Mouse (Mus musculus) right cerebral cortex, adult 2 months (tissue): ENCODE data around the gene Ftsj3.

Source experiments
- DNase-seq, 2 experiments: peaks; one replicate each; pipeline ENCODE4 v3.0.0; 2021 to 2022; ENCODE audit warnings: low spot score in 2 of 2

Ftsj3 gene

DNA sequence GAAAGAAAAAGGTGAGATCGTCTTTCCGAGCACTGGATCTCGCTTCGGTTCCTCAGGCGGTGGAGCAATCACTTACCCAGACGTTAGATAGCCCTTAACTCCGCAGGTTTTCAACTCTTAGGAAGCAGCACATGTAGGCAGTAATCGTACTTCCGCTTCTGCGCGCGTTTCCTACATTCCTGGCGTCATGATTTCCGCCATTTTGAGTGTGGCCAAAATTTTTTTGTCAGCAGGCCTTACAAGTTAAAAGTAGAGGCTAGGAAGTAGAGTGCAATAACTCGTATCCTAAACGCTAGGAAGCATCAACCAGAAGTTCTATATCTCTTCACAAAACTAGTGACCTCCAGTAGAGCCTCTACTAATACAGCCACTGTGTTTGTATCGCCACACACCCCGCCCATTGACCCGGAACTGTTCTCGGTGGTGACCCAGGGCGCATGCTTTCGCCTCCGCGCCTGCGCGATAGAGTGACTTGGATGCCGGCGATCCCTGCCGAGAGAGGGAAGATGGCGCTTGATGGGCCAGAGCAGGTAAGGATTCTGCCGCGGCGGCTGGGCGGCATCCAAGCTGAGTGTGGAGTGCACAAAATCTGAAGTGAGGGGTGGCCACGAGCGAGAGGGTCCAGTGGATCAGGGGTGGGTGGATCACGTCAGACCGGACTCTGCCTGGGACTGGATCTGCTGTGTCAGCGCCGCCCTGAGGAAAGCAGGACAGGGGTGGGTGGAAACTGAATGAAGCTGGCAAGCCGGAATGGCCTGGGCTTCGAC, at the start of gene Ftsj3, which contains the start of gene Psmc5:
Gene Ftsj3, minus strand, starts transcription at position 395 of the 767 bp plus-strand sequence.
Gene Psmc5, plus strand, starts transcription at position 470 of the 767 bp plus-strand sequence.
- peak; percentile 99 to 100 for DNase-seq

DNA sequence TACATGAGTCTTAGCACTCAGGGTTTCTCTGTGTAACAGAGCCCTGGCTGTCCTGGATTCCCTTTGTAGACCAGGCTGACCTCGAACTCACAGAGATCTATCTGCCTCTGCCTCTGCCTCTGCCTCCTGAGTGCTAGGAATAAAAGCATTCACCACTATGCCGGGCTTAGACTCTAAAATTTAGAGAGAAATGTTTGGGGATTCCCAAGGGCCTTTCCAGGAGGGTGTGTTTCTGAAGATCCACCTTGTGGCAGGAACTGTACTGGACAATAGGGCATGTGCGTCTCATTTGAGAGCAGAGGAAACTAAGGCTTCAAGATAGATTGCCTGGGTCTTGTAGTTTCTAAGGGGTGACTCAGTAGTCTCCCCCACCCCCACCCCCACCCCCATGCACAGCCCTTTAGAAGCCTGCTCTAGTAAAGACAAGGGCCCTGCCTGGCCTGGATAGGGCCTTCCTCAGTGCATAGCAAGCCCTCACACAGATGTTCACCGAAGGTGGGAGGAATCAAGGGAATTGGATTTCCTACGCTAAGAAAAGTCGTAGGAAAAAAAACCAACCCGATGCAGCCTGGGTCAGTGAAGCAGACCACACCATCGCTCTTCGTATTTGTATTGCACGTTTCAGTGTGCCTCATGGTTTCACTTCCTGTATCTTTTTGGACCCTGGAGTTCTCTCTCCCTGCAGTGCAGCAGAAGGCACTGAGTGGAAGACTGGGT, 49.6 kb upstream of the Ftsj3 start:
- DNase-seq, result no peak

DNA sequence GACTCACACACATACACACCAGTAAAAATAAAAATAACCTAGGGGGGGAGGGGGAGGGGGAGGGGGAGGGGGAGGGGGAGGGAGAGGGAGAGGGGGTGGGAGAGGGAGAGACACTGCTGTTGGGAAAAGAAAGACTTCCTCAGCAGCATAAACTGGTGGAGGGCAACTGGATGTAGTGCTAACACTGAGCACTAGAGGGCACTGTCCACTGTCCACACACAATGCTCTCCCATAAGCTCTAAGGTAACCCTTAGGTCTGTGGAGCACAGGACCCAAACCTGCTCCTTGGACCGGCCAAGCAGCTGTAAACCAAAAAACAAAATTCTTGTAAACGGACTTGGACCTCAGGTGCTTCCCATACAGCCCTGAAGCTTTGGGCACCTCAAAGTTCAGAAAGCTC, 46.8 kb upstream of the Ftsj3 start:
- DNase-seq, result peak; percentile 28 to 50

DNA sequence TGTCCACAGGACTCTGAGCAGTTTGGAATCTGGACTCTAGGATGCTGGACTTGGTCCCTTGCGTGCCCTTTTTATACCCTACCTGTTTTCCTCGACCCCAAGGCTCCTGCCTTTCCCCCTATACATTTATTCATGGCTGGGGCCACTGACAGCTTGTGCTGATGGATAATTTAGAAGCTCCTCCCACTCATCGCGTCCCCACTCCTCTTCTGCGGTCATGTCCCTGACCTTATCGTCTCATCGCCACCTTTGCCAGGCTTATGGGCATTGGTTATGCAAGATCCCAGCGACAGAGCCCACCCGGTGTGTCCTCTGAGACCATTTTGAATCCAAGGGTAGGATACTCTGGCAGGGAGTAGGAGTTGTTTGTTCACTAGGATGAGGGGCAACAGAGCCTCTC, 45.9 kb upstream of the Ftsj3 start, which contains the start of gene Gh:
Gene Gh, minus strand, starts transcription at position 101 of the 400 bp plus-strand sequence.
- no peak for DNase-seq

DNA sequence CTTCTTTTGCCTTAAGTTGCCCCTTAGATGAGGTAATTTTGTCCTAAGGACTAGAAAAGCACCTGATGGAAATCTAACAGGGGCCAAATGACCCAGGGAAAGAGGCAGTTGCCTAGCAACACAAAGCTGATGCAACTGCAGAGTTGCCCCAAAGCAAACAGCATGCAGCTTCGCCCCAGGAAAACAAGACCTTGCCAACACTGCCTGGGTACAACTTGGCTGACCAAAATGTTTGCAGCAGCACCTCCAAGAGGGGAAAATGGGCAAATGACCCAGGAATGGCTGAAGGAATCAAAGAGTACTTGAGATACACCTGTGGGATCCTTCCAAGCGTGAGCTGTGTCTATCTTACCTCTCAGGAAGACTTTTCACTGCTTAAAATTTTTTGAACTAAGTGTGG, 36.0 kb upstream of the Ftsj3 start:
- DNase-seq, result no peak

DNA sequence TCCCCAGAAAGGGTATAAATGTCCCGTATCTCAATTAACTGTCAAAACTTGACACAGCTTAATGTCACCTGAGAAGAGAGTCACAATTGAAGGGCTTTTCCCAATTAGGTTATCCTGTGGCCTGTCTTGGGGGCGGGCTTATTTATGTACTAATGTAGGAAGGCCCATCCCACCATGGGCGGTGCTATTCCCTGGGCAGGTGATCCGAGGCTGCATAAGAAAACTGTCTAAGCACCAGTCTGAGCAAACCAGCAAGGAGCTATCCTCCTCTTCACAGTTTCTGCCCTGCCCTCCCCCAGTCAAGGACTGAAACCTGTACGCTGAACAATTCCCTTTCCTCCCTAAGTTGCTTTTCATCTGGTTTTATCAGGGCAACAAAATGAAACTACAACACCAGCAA, 34.5 kb upstream of the Ftsj3 start:
- no peak for DNase-seq

DNA sequence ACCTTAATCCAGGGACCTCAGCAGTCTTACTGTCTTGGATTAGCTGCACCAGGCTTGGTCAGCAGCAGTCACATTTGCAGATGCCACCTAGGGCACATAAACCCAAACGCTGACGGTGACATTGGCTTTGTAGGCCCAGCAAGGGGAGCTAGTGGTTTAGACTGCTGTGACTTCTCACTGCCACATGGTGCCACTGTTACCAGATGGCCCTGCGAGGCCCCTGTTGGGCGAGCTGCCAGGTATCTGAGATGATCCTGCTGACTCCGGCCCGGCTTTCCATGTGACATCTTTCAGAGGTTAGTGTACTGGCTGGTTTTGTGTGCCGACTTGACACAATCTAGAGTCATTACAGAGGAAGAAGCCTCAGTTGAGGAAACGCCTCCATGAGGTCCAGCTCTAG, 33.5 kb upstream of the Ftsj3 start:
- DNase-seq, result no peak

DNA sequence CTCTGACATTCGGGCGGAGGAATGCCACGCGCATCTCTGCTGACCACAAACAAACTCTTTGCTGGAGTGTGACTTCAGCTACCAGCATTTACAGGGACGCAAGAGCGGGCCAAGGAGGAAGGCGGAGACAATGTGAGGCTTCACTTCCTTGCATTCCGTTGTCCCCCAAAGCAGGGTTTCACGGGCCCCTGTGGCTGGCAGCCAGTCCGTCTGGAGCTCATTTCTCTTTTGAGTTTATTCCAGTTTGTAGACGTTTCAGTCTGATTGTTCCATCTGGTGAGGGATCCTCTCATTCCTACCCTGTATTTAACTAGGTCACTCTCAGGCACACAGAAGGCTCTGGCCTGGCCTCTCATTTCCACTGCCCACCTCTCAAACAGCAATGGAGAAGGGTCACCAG, 31.1 kb upstream of the Ftsj3 start:
- DNase-seq, result no peak

DNA sequence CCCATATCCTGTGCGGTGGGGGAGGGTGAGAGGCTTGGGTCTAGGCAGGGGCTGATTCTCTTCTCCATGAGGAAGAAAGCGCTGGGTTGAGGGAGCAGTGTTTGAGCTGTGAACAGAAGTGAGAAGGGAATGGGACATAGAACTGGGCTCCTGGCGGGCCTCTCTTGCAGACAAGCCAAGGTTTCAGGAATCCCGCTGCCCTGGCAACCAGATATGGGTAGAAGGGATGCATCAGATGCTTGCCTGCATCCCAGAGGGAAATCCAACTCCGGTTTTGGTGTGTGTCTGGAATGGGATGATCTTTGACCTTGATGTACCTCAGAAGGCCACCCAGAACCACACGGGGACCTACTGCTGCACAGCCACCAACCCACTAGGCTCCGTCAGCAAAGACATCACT, 30.3 kb upstream of the Ftsj3 start:
- no peak for DNase-seq

DNA sequence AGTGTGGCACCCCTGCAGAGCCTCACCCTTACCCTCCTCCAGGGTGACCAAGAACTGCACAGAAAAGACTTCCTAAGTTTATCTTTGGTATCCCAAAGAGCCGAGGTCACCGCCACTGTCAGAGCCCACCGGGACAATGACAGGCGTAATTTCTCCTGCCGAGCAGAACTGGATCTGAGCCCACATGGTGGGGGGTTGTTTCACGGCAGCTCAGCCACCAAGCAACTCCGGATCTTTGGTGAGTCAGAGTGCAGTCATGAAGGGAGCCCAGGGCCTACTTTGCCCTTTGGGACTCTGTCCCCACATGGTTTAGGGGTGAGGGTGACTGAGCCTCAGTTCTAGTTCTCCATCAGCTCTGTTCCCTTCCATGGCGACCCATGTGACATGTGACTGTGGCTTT, 28.2 kb upstream of the Ftsj3 start:
- no peak for DNase-seq

DNA sequence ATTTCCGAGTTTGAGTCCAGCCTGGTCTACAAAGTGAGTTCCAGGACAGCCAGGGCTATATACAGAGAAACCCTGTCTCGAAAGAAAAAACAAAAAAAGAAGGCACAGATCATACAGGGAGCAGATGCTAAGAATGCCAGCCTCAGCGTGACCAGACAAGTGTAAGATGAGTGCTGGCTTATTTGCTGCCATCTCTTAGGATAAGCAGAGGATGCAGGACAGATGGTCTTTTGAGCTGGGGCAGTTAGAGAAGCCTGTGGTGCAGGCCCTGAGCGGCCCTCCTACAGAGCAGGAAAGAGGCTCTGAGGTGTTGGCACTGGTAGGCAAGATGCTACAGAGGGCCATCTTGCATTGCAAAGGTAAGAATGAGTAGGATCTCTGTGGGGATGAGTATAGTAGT, 27.5 kb upstream of the Ftsj3 start:
- no peak for DNase-seq

DNA sequence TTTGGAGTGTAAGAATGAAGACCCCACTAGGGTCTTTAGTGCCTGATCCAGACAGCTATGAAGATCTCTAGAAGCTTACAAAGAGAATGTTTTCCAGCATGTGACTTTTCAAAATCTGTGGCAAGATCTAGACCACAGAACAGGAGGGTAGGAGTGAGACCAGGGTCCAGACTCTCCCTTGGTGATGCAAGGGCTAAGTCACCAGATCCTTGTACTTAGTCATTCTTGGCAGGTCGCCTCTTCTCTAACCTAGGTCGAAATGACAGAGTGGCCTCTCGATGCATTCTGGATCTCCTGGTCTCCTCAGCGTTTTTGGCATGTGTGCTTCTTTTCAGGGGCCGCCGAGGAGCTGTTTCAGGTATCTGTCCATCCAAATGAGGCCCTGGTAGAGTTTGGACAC, 26.6 kb upstream of the Ftsj3 start:
- no peak for DNase-seq

DNA sequence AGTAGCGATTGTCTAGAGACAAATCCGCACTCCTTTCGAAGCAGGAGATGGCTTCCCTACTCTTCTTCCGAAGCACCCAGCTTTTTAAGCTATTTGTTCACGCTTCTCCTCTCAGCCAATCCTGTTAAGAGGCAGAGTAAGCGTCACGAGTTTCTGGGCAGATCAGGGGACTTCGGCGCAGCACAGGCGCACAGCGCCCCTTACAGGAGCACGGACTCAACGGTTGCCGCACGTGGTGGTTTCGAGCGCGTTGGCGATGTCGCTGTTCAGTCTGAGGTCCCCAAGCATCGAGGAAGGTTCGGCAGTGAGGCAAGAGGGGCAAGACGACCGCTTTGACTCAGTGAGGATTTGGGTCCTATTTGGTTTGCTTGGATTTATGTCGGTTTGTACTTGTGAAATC, 20.6 kb upstream of the Ftsj3 start, which contains the start of gene Tcam1:
Gene Tcam1, plus strand, starts transcription at position 219 of the 400 bp plus-strand sequence.
- peak; percentile 96 to 97 for DNase-seq

DNA sequence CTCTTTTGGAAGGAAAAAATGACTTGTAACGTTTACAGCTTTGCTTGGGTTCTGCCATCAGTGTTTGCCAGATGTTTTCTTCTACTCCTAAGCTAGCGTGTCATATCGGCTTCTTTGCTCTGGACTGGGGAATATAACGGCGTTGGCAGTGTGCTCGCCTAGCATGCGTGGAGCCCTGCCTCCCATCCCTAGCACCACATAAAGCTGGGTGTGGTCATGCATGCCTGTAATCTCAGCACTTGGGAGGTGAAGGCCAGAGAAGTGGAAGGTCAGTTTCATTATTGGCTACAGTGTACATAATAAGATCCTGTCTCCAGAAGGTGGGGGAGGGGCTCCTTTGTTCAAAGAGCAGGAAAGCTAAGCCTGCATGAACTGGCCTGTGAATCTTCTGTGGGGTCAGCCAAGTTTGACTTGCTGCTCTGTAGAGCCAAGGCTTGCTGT, 19.1 kb upstream of the Ftsj3 start:
- no peak for DNase-seq

DNA sequence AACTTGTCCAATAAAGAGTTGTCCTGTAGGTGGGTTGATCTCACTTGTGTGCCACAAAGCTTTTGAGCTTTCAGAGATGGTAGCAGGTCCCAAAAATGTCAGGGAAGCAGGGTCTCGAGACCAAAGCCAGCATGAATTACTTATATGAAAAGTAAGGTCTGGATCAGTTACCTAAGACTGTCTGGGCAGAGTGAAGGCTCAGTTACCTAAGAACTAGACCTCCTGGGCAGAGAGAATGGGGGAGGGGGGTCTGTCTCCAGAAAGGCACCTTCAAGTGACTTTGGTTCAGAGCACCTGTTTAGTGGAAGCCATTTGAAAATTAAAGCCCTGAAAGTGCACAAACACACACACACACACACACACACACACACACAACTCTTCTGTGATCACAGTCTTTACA, 18.5 kb upstream of the Ftsj3 start:
- no peak for DNase-seq

DNA sequence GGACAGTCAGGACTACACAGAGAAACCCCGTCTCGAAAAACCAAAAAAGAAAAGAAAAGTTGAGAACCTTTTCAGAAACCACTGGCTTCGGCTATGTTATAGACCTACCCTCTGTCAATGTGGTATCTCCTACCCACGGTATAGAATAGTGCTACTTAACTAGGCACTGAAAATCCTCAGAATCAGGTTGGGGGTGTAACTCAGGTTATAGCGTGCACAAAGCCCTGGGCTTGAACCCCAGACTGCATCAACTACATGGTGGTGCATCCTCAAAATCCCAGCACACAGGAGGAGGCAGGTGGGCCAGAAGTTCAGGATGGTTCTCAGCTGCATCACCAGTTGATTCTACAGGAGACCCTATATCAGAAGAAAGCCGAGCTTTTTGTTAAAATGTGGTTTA, 17.9 kb upstream of the Ftsj3 start:
- DNase-seq, result no peak

DNA sequence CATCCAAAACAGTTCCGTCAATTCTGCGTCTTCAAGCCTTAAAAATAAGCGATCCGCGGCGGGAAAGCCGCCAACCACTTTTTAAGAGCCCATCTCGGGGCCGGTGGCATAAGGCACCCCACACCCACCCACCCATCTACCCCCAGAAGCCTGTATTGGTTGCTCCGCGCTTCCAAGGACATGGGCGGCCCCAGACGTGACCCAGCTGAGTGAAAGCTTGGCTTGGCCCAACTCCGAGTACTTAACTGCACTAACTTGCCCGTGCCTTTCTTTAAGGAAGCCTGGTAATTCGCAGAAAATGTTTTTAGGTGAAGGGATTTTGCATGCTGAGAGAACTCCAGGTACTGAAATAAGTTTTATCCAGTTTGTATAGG, 17.4 kb upstream of the Ftsj3 start:
- no peak for DNase-seq

DNA sequence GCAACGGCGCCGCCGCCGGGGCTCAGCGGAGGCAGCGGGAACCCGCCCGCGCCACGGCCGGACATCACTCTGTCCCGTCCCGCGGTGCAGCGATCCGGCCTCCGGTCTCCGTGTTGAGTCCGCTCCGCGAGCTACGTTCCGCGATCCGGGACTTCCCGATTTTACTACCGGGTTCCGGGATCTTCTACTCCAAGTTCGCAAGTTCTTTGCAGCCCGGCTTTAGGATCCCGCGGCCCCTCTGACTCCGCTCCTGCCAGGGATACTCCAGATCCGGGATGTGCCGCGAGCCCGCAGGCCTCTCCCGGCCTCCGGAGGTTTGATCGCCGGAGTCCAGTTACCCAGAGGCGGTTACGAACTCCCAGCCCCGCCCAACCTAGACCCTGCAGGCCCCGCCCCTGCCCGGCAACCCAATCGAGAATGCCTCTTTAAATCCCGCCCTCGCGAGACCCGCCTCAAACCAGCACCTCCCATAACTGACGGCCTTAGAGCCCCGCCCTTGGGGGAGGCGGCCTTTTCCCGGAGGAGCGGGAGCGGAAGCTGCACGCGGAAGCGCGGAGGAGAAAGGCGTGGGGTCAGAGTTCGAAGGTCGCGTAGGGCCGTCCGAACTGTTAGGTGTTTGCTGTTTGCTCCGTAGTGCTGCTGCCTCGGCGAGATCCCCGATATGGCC, 16.9 kb upstream of the Ftsj3 start, which contains the start of gene Smarcd2:
Gene Smarcd2, minus strand, starts transcription at position 329 of the 667 bp plus-strand sequence.
- DNase-seq, result peak; percentile 99

DNA sequence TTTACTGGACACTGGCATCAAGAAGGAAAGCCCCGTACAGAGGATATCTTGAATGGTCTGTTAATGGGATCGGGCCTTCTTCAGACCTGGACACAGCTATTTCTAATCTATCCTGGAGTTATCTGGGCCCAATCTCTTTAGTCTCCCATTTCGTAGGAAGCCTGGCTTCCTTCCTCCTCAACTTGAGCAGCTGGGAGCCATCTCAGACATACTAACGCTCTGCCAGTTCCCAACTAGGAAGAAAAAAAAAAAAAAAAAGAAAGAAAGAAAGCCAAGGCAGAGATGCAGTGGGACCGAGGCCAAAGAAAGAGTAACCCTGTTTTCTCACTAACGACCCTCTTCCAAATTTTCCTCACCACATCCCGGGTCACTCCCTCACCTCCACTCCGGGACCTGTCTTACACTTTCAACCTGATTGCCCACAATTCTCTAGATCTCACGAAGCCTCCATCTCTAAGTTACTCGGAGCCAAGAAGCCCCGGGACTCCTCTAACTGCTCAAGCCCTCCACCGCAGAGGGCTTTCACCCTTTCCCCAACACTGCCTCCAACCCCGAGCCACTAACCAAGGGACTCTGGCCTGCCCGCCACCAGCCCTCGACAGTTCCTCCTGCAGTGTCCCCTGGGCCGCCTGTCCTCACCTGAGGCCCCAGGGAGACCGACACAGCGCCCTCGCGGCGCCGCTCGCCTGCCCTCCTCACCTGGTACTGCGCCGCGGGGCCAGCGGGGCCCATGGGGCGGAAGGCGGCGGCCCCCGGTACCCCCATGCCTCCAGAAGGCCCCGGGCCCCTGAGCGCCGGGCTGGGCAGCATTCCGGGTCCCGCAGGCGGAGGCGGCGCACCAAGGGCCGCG, 16.1 kb upstream of the Ftsj3 start:
- no peak for DNase-seq

DNA sequence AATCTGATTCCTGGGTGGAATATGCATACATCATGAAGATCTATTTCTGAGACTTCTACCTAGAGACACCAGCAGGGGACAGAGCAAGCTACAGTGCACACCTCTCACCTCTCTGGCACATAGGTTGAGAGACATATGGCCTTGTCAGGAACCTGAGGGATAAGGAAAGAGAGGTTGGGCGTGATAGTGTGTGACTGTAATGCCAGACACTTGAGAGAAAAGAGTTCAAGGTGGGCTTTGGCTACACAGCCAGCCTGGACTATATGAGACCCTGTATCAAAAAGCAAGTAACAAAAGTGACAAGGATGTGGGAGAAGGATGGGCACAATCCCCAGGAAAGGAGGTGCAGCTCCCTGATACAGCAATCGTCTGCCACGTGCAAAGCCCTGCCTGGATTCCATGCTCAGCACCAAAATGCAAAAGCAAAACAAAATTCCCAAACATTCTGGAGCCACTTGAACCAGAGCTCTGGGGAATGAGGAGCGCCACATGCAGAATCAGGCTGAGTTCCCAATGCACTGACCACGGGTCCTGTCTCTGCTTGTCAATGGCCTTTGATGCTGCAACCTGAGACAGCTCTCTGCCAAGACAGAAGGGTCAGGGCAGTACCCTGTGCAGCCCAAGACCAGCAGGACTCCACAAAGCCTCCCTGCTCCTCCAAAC, 15.4 kb upstream of the Ftsj3 start:
- DNase-seq, result no peak

DNA sequence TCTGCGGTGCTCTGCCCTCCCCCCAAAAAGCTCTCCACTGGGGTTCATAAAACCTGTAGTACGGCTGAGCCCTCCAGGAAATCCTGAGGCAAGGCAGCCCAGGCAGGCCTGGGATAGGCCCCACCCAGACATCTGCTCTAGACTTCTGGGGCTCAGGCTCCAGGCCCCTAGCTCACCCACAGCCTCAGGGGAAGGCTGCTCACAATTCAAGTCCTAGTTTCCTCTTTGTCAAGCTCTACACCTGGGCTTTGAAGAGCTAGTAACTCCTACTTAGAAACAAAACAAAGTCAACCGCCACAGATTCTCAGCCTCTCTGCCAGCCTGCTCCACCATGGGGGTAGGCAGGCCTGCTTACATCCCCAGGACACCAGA, 13.2 kb upstream of the Ftsj3 start:
- no peak for DNase-seq
